Mouse (Mus musculus) gastrocnemius, postnatal 25 days (tissue): ENCODE measurements around the gene Plxdc1. TPM values are rescaled to one million over a fixed set of nuclear protein-coding genes. Genes with fewer than 3 reads are reported as not detected.
"Not testable (repeated sequence)": the region's sequence is repeated elsewhere in the genome, so short reads cannot be mapped to it uniquely, and the experiment has no call there.

Experiments used
- DNase-seq: peaks from one replicate; pipeline ENCODE4 v3.0.0; 2022
- total RNA-seq, 2 experiments: library from RNA; stranded (reverse); gene quantifications; 1 replicate in 1 of 2; 2 replicates in 1 of 2; pipeline ENCODE4 v1.2.3; 2021

The Plxdc1 gene
- total RNA-seq, 2 experiments from 2014 or later = 3.1 TPM

GRCm38 (mm10) chr11:97955146-97955902 is 30.9 kb downstream of the Plxdc1 start:
- DNase-seq = no peak

GRCm38 (mm10) chr11:97954469-97955141 is 31.6 kb downstream of the Plxdc1 start:
- no peak for DNase-seq

- DNase-seq = no peak
Measured at GRCm38 (mm10) chr11:97953939-97954275, 32.3 kb downstream of the Plxdc1 start.

DNA sequence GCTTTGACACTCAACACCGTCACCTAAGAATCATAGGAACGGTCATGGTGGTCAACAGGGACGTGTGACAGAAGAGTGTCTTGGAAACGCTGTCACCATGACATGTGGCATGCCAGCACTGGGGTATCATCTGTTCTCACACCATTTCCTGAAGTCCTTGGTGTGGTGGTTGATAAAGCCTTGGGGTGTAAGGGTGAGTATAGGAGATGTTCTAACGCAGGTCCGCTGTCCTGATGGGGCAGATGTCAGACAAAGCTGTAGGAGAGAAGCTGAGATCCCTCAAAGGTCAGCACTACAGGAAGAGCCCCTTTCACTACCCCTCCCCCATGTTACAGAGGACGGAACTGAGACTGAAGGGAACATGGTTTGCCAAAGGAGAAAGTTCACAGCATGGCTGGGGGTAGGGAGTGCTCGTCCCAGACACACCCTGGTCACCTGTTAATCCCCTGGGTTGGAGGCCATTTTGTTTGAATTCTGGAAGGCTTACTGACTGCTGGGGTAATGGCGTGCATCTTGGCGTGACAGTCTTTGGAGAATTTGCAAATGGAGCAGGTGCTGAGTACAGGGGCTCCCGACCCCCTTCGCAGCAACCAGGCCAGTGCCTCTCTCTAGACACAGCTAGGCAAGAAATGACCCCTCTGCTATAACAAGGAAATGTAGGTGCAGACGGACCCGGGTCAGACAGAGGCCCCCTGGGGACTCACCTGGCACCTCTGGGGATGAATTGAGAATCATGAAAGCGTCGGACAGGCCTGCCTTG is 32.9 kb downstream of the Plxdc1 start:
- DNase-seq = no peak

DNA sequence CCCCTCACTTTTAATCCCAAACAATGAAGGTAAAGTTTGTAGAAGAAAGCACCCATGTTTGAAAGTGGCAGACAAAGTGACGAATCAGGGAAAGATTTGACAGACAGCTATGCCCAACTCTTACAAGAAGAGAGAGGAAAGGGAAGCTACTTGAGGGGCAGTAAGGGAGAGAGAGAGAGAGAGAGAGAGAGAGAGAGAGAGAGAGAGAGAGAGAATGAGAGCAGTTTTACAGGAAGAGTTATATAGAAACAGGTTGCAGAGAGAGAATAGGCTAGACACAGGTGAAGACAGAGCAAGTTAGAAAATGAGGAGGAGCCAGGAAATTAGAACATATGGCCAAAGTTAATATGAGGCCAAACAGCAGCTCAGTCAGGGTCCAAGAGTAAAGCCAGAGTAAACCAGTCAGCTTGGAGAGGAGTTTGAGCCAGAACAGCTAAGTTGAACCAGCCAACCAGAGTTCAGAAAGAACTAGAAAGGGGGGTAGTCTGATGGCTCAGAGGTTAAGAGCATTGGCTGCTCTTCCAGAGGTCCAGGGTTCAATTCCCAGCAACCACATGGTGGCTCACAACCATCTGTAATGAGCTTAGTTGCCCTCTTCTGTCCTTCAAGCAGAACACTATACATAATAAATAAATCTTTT is 33.8 kb downstream of the Plxdc1 start:
- DNase-seq = no peak

DNA sequence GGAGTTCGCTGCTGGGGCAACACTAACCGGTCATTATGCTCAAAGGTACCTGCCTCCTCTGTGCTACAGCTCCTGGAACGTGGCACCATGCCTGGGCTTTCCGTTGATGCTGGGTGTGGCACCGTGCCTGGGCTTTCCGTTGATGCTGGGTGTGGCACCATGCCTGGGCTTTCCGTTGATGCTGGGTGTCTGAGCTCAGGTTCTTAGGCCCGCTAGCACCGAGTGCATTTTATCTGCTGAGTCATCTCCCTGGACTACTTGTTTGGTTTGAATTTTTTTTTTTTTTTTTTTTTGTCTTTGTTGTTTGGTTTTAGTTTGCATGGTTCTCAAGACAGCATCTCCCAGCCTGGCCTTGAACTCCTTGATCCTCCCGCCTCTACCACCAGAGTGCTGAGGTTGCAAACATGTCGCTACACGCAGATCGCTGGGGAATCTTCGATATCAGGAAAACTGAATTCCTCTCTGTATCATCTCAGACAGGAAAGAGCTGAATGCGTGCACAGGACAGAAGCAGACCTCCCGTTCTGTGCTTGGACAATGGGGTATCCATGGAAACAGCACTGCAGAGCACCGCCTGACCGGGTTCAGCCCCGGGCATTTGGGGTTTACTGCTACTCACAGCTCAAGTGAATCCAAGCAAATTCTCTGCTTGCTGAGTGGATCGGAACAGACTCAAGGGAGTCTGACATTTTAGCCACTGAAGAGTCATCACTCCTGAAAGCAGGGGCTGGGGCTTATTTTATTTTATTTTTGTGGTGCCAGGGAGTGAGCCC is 36.4 kb downstream of the Plxdc1 start:
- DNase-seq = no peak

- DNase-seq = no peak
Measured at GRCm38 (mm10) chr11:97947426-97947825, 38.8 kb downstream of the Plxdc1 start.

GRCm38 (mm10) chr11:97945738-97946289 is 40.4 kb downstream of the Plxdc1 start:
- DNase-seq = not testable (repeated sequence)

GRCm38 (mm10) chr11:97945031-97945430 is 41.2 kb downstream of the Plxdc1 start:
- no peak for DNase-seq

- no peak for DNase-seq
Measured at GRCm38 (mm10) chr11:97943256-97943655, 43.0 kb downstream of the Plxdc1 start.

- no peak for DNase-seq
Measured at GRCm38 (mm10) chr11:97942420-97943111, 43.7 kb downstream of the Plxdc1 start.

- DNase-seq = no peak
Measured at GRCm38 (mm10) chr11:97937469-97938105, 48.7 kb downstream of the Plxdc1 start.

GRCm38 (mm10) chr11:97936758-97937157 is 49.5 kb downstream of the Plxdc1 start:
- no peak for DNase-seq

- no peak for DNase-seq
Measured at GRCm38 (mm10) chr11:97935913-97936575, 50.2 kb downstream of the Plxdc1 start.

GRCm38 (mm10) chr11:97933553-97933952 is 52.7 kb downstream of the Plxdc1 start:
- no peak for DNase-seq

- DNase-seq = no peak
Measured at GRCm38 (mm10) chr11:97928905-97929304, 57.3 kb downstream of the Plxdc1 start.

- no peak for DNase-seq
Measured at GRCm38 (mm10) chr11:97924217-97924616, 62.0 kb downstream of the Plxdc1 start.

- no peak for DNase-seq
Measured at GRCm38 (mm10) chr11:97923639-97924038, 62.6 kb downstream of the Plxdc1 start.

DNA sequence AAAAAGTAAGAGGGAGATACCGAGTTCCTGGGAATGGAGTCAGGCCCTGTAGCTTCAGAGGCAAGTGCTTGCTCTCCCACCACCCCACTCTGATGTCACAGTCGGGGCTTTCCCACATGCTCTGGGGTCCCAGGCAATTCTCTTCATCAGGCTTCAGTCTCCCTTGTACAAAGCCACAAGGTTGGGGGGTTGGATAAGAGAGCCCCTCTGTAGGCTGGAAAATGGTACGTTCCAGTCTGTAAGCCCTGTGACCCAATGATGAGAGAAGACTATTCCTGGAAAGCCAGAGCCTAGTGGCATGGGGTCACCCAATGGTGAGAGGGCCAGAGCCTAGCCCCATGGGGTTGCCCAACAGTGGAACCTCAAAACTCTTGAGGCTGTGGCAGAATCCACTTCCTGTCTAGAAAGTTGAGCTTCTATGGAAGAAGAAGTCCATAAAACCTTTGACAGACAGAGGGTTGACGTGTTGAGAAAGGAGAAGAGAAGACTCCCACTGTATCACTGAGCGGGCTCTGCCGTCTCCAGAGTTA is 70.2 kb downstream of the Plxdc1 start:
- no peak for DNase-seq
